Mouse (Mus musculus) testis, adult 2 months (tissue): ENCODE results near the gene Nup153. TPM values are rescaled to one million over a fixed set of nuclear protein-coding genes. Genes with fewer than 3 reads are reported as not detected.
A peak's percentile ranks its signal among the peaks of the same experiment; 100 is the strongest.

ENCODE experiments used
- H3K27ac ChIP-seq: fragments of 200-500 bp; 2 replicates; pipeline ENCODE4 v1.5.1; 2012; ENCODE audit warnings: low read depth, low read length; ENCODE audit not compliant: control insufficient read depth, insufficient read depth
- H3K27me3 ChIP-seq: fragments of 200-500 bp; 2 replicates; pipeline ENCODE4 v1.6.1; 2012; ENCODE audit warnings: mild to moderate bottlenecking, low read length, moderate library complexity; ENCODE audit not compliant: control insufficient read depth, insufficient read depth
- H3K36me3 ChIP-seq: fragments of 200-500 bp; 2 replicates; pipeline ENCODE4 v1.6.1; 2012; ENCODE audit warnings: mild to moderate bottlenecking, low read length; ENCODE audit not compliant: control insufficient read depth, insufficient read depth
- H3K4me1 ChIP-seq: fragments of 200-500 bp; 2 replicates; pipeline ENCODE4 v1.6.1; 2012; ENCODE audit warnings: low read length; ENCODE audit not compliant: control insufficient read depth, insufficient read depth
- H3K4me3 ChIP-seq: fragments of 200-500 bp; 2 replicates; pipeline ENCODE4 v1.5.1; 2012; ENCODE audit warnings: low read depth, mild to moderate bottlenecking, low read length, moderate library complexity, mixed read lengths; ENCODE audit not compliant: control insufficient read depth
- CTCF ChIP-seq: fragments of 200-500 bp; IDR thresholded peaks from 2 replicates; pipeline ENCODE4 v1.5.1; 2012; ENCODE audit warnings: low read depth, mild to moderate bottlenecking, inconsistent platforms, low read length, moderate library complexity; ENCODE audit not compliant: control insufficient read depth, insufficient read depth, insufficient replicate concordance
- POLR2A ChIP-seq: fragments of 200-500 bp; IDR thresholded peaks from 2 replicates; pipeline ENCODE4 v1.6.1; 2012; ENCODE audit warnings: low read depth, mild to moderate bottlenecking, inconsistent platforms, low read length, moderate library complexity; ENCODE audit not compliant: control insufficient read depth
- polyA plus RNA-seq: library from polyadenylated mRNA; depleted of rRNA; stranded (reverse); fragments of >200 nt; gene quantifications from 2 replicates; pipeline ENCODE4 v1.2.3, GENCODE M21; 2012

Gene Nup153
- polyA plus RNA-seq, 1 experiment: 272 TPM

DNA sequence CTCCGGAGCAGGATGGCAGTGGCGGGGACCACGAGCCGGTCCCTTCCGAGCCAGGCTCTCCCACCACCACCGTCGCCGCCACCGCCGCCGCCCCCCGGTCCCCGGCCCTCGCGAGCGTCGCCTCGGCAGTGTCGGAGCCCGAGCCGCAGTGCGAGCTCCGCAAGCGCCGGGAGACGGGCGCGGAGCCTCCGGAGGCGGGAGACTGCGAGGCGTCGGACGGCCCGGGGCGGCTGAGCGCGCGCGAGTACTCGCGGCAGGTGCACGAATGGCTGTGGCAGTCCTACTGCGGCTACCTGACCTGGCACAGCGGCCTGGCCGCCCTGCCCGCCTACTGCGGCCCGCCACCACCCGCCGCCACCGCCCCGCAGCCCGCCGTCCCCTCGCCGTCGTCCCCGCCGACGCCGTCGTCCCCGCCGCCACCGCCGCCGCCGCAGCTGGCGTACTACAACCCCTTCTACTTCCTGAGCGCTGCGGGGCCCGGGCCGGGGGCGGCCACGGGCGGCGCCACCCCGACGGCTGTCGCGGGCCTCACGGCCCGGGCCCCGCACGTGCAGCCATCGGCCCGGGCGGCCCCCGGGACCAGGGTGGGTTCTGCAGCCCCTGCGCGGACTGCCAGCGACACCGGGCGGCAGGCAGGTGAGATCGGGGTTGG is 58.0 kb downstream of the Nup153 start:
- no peaks in the 10 kb centered on the region for H3K27me3 ChIP-seq
- TF ChIP-seq POLR2A: no peak
- no peak for TF ChIP-seq CTCF
- peak overlapping the region; percentile 86 for H3K27ac ChIP-seq
- H3K4me3 ChIP-seq: peak overlapping the region; percentile 86
- no peaks in the 10 kb centered on the region; the same call in 1 of the 2 replicates for H3K36me3 ChIP-seq
- H3K4me1 ChIP-seq: peaks cover 2% of the 10 kb centered on the region; the same call in 1 of the 2 replicates

DNA sequence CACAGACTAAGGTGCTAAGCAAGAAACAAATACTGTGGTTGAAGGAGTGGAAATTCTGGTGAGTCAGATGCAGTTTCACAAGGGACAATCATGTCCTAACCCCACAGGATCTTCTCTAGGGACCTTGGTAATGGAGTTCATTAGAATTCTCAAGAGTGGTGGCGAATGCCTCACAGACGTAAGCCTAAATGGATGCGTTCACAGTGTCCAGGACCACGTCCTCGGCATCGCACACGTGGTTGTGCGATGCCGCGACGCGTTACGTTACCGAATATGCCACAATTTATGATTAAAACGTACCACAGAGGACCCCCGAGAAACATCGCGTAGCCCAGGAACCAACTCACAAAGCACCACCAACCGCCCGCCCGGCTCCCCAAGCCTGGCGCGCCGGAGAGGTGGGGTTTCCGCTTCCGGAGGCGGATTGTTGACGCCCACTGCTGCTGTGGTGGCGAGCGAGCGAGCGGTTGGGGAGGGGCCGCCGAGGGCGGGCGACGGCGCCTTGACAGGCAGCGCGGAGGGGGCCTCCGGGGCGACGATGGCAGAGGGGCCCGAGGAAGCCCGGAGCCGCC is 58.6 kb downstream of the Nup153 start, which contains the start of gene Fam8a1:
TSS of gene Fam8a1 (plus strand) at position 475 of the 572 bp plus-strand sequence.
- peaks cover 2% of the 10 kb centered on the region; the same call in 1 of the 2 replicates for H3K4me1 ChIP-seq
- H3K27me3 ChIP-seq: no peaks in the 10 kb centered on the region
- H3K27ac ChIP-seq: peak within 1 kb of the TSS; percentile 86
- H3K36me3 ChIP-seq: no peaks in the 10 kb centered on the region; the same call in 1 of the 2 replicates
- H3K4me3 ChIP-seq: peak within 1 kb of the TSS; percentile 86
- TF ChIP-seq CTCF (no peak), POLR2A (peak; percentile 90)

DNA sequence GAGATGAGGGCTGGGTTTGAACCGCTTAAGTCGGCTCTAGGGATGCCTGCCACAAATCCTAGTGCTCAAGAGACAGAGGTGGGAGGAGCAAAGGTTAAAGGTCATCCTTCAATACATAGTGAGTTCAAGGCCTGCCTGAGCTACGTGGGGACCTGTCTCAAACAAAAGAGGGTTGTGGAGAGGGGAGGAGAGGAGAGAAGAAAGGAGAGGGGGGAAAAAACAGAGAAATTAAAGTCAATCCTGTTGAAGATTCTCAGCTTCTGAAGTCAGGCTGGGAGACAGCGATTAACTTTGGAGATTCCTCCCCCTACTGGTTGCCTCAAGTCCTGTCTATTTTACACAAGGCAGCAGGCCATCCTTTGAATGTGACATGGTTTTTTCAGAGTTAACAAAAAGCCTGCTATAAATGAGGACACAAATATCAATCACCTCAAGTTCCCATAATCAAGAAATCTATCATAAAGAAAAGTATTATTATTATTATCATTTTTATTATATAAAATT is 64.2 kb downstream of the Nup153 start:
- no peak overlapping the region for H3K4me3 ChIP-seq
- TF ChIP-seq POLR2A: no peak
- no peak for TF ChIP-seq CTCF
- peaks cover 1% of the 10 kb centered on the region; the same call in 1 of the 2 replicates for H3K4me1 ChIP-seq
- H3K27me3 ChIP-seq: no peaks in the 10 kb centered on the region
- no peaks in the 10 kb centered on the region for H3K36me3 ChIP-seq
- no peak overlapping the region for H3K27ac ChIP-seq

DNA sequence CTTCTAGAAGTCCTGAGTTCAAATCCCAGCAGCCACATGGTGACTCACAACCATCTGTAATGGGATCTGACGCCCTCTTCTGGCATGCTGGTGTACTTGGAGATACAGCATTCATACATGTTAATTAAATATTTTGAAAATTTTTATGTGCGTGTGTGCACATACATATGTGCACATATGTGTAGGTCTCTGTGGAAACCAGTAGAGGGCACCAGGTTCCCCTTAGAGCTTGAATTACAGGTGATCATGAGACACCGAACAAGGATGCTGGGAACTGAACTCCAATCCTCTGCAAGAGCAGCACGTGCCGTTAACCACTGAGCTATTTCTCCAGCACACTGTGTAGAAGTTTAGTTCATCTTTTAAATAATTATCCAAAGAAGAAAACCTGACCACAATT is 68.5 kb downstream of the Nup153 start:
- Histone ChIP-seq H3K27me3 (no peaks in the 10 kb centered on the region), H3K27ac (no peak overlapping the region), H3K4me3 (no peak overlapping the region), H3K4me1 (no peaks in the 10 kb centered on the region), H3K36me3 (no peaks in the 10 kb centered on the region)
- TF ChIP-seq POLR2A: no peak
- no peak for TF ChIP-seq CTCF

DNA sequence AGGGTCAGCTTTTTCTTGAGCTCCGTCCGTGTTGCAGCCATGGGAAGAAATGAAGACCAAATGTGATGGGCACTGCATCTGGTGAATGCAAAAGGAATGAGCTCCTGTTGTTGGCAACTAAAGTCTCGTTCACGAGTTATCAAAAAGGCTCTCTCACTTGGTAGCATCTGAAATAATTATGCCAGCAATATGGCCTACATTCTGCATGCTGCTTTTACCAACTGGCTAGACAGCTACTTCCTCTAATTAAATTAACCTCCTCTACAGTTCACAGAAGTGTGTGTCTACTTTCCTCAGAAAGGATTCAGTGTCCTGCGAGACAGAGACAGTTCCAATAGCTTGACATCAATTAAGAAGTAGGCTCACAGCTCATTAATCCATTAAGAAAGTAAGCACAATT is 73.2 kb downstream of the Nup153 start:
- H3K4me3 ChIP-seq: no peak overlapping the region
- no peak overlapping the region for H3K27ac ChIP-seq
- TF ChIP-seq CTCF: no peak
- no peak for TF ChIP-seq POLR2A
- no peaks in the 10 kb centered on the region for H3K36me3 ChIP-seq
- no peaks in the 10 kb centered on the region for H3K4me1 ChIP-seq
- no peaks in the 10 kb centered on the region for H3K27me3 ChIP-seq

DNA sequence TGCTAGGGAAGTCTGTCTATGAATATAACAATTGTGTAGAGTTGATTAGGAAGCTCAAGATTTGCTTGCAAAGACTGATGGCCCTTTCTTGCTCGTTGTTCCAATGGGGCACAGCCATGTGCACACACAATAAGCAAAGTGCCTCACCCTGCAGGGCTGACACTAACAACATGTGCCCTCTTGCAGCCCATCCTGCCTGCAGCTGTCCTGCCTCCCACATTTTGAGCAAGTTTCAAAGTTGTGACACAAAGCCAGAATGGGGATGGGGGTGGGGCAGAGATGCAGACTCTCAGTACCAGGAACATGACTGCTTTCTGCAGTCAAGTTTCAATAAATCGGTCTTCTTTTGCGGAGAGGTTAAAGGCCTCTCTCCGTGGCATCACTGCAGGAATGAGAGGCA is 74.1 kb downstream of the Nup153 start:
- Histone ChIP-seq H3K4me1 (no peaks in the 10 kb centered on the region), H3K36me3 (no peaks in the 10 kb centered on the region), H3K27ac (no peak overlapping the region), H3K27me3 (no peaks in the 10 kb centered on the region), H3K4me3 (no peak overlapping the region)
- TF ChIP-seq CTCF: no peak
- TF ChIP-seq POLR2A: no peak

DNA sequence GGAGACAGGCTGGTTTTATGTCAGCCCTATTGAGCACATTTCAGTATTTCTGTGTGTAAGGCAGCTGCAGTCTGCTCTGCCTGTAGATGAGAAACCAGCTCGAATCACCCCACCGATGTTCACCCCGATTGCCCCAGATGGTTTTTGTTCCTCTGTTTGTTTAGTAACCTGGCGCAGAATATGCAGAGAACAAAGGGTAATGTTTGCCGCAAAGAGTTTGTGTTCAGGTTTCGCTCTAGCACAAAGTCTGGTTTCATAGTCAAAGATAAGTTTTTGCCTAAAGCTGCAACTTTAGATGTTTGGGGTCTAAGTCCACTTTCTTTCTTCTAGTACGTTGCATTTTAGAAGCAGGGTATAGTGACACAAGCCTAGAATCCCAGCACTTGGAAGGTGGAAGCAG is 75.1 kb downstream of the Nup153 start:
- H3K27ac ChIP-seq: no peak overlapping the region
- TF ChIP-seq CTCF (no peak), POLR2A (no peak)
- no peak overlapping the region for H3K4me3 ChIP-seq
- H3K36me3 ChIP-seq: no peaks in the 10 kb centered on the region
- no peaks in the 10 kb centered on the region for H3K4me1 ChIP-seq
- H3K27me3 ChIP-seq: no peaks in the 10 kb centered on the region
